Mouse (Mus musculus): ENCODE measurements around the gene Sirt4. TPM values are rescaled to one million over a fixed set of nuclear protein-coding genes. Genes with fewer than 3 reads are reported as not detected.

The Sirt4 gene
- total and polyA plus RNA-seq, 2 experiments, result 11.5 to 26.1 TPM

DNA sequence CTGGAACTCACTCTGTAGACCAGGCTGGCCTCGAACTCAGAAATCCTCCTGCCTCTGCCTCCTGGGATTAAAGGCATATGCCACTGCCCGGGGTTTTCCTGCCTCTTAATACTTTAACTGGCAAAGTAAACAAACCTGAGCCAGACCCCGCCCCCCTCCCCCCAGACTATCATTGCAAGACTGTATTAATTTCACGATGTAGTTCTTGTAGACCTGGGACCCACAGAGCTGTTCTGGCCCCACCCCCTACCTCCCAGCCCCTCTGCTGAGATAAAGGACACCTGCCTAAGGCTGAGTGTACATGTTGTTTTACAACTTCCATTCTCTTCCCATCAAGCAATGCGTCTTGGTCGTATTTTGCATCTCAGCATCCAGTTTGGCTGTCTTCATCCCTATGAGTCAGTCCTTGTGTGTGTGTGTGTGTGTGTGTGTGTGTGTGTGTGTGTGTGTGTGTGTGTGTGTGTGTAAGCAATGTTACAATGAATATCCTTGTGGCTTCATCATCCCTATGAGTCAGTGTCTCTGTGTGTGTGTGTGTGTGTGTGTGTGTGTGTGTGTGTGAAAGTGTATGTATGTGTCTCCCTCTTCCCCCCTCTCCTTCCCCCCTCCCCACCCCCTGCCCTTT, 8.3 kb upstream of the Sirt4 start:
- Histone ChIP-seq H3K27ac (replicated peaks; ENCODE audit: insufficient read depth, low read depth, low read length) (no peak overlapping the region), H3K27me3 (ENCODE audit: control insufficient read depth, insufficient read depth, low read length) (no peaks in the 10 kb centered on the region), H3K9ac (ENCODE audit: low read depth, low read length) (no peak overlapping the region), H3K4me1 (ENCODE audit: control insufficient read depth, insufficient read depth, low read length) (peaks cover 2% of the 10 kb centered on the region; the same call in 1 of the 2 replicates), H3K36me3 (ENCODE audit: control insufficient read depth, insufficient read depth, low read length) (no peaks in the 10 kb centered on the region), H3K79me2 (ENCODE audit: control insufficient read depth, insufficient read depth, low read length) (no peaks in the 10 kb centered on the region), H3K4me3 (ENCODE audit: insufficient read depth, low read depth, low read length) (no peak overlapping the region)
- no peak for DNase-seq (ENCODE audit: extremely low read depth, low read depth, low spot score)
- no peak for TF ChIP-seq POLR2A (IDR thresholded peaks at IDR 0.05; ENCODE audit: extremely low read depth, insufficient read depth, low read length)
- 68% methylated on average over 6 of the region's 6 CpGs for WGBS

DNA sequence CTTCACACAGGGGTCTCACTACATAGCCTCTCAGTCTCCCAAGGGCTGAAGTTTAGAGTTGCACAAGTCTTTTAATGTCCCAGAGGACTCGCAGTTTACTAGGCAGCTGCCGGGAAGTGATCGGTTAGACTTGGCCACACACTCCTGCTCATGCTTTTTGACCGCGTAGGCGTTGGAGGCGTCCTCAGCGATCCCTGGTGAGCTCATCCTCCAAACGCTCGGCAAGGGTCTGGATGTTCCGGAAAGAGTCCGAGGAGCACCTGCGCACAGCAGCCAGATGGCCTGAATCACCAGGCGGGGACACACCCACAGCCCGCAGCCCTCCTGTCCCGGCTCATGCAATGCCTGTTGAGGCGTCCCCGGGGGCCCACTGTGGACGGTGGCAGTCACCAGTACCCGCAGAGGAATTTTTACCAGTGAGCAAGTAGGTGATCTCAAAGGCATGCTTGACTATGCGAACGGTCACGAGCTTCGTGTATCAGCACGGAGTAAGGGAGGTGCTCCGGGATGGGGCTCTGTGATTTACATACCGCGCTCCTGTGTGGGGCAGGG, 7.3 kb upstream of the Sirt4 start:
- no peaks in the 10 kb centered on the region for H3K79me2 ChIP-seq (ENCODE audit: control insufficient read depth, insufficient read depth, low read length)
- TF ChIP-seq POLR2A (IDR thresholded peaks at IDR 0.05; ENCODE audit: extremely low read depth, insufficient read depth, low read length) (no peak), CTCF (IDR thresholded peaks at IDR 0.05; ENCODE audit: low read depth, low read length) (no peak)
- H3K4me1 ChIP-seq (ENCODE audit: control insufficient read depth, insufficient read depth, low read length), result peaks cover 2% of the 10 kb centered on the region; the same call in 1 of the 2 replicates
- WGBS, result 7% methylated on average over 28 of the region's 28 CpGs
- no peaks in the 10 kb centered on the region for H3K27me3 ChIP-seq (ENCODE audit: control insufficient read depth, insufficient read depth, low read length)
- no peaks in the 10 kb centered on the region for H3K36me3 ChIP-seq (ENCODE audit: control insufficient read depth, insufficient read depth, low read length)
- no peak overlapping the region for H3K27ac ChIP-seq (replicated peaks; ENCODE audit: insufficient read depth, low read depth, low read length)
- no peak overlapping the region for H3K4me3 ChIP-seq (ENCODE audit: insufficient read depth, low read depth, low read length)
- peak; percentile 43 for DNase-seq (ENCODE audit: extremely low read depth, low read depth, low spot score)
- peak overlapping the region; percentile 3; the same call in 1 of the 2 replicates for H3K9ac ChIP-seq (ENCODE audit: low read depth, low read length)

DNA sequence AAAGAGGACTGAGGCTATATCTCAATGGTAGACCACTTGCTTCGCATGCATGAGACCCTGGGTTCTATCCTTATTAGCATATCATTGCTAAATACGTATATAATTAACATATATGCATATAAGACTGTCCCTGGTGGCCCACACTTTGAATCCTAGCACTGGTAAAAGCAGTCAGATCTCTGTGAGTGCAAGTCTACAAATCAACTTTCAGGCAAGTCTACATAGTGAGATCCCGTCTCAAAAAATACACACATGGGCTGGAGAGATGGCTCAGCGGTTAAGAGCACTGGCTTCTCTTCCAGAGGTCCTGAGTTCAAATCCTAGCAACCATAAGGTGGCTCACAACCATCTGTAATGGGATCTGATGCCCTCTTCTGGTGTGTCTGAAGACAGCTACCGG, 6.6 kb upstream of the Sirt4 start:
- Histone ChIP-seq H3K79me2 (ENCODE audit: control insufficient read depth, insufficient read depth, low read length) (no peaks in the 10 kb centered on the region), H3K4me1 (ENCODE audit: control insufficient read depth, insufficient read depth, low read length) (peaks cover 2% of the 10 kb centered on the region; the same call in 1 of the 2 replicates), H3K27ac (replicated peaks; ENCODE audit: insufficient read depth, low read depth, low read length) (no peak overlapping the region), H3K27me3 (ENCODE audit: control insufficient read depth, insufficient read depth, low read length) (no peaks in the 10 kb centered on the region), H3K9ac (ENCODE audit: low read depth, low read length) (no peak overlapping the region), H3K4me3 (ENCODE audit: insufficient read depth, low read depth, low read length) (no peak overlapping the region), H3K36me3 (ENCODE audit: control insufficient read depth, insufficient read depth, low read length) (no peaks in the 10 kb centered on the region)
- no peak for DNase-seq (ENCODE audit: extremely low read depth, low read depth, low spot score)
- WGBS, result 28% methylated on average over 5 of the region's 5 CpGs
- TF ChIP-seq POLR2A (IDR thresholded peaks at IDR 0.05; ENCODE audit: extremely low read depth, insufficient read depth, low read length) (no peak), CTCF (IDR thresholded peaks at IDR 0.05; ENCODE audit: low read depth, low read length) (no peak)

DNA sequence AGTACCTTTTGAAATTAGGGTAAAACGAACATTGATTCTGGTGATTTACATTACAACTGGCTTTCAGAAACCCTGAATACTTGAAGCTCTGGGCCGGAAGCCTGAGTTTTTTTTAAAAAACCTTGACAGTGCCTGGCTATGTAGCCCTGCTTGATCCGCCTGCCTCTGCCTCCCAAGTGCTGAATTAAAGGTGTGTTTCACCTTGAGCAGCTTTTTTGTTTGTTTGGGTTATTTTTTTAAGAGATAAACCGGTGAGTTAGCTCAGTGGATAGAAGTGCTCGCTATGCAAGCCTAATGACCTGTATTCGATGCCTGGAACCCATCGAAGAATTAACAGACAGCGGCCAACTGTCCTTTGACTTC, 6.1 kb upstream of the Sirt4 start:
- no peak overlapping the region; the same call in 1 of the 2 replicates for H3K27ac ChIP-seq (replicated peaks; ENCODE audit: insufficient read depth, low read depth, low read length)
- H3K27me3 ChIP-seq (ENCODE audit: control insufficient read depth, insufficient read depth, low read length), result no peaks in the 10 kb centered on the region
- no peaks in the 10 kb centered on the region for H3K36me3 ChIP-seq (ENCODE audit: control insufficient read depth, insufficient read depth, low read length)
- no peaks in the 10 kb centered on the region for H3K79me2 ChIP-seq (ENCODE audit: control insufficient read depth, insufficient read depth, low read length)
- H3K4me1 ChIP-seq (ENCODE audit: control insufficient read depth, insufficient read depth, low read length), result peaks cover 2% of the 10 kb centered on the region; the same call in 1 of the 2 replicates
- no peak for TF ChIP-seq POLR2A (IDR thresholded peaks at IDR 0.05; ENCODE audit: extremely low read depth, insufficient read depth, low read length)
- TF ChIP-seq CTCF (IDR thresholded peaks at IDR 0.05; ENCODE audit: low read depth, low read length), result no peak
- no peak overlapping the region for H3K9ac ChIP-seq (ENCODE audit: low read depth, low read length)
- H3K4me3 ChIP-seq (ENCODE audit: insufficient read depth, low read depth, low read length), result no peak overlapping the region
- WGBS, result 2% methylated on average over 8 of the region's 8 CpGs
- DNase-seq (ENCODE audit: extremely low read depth, low read depth, low spot score), result peak; percentile 53

DNA sequence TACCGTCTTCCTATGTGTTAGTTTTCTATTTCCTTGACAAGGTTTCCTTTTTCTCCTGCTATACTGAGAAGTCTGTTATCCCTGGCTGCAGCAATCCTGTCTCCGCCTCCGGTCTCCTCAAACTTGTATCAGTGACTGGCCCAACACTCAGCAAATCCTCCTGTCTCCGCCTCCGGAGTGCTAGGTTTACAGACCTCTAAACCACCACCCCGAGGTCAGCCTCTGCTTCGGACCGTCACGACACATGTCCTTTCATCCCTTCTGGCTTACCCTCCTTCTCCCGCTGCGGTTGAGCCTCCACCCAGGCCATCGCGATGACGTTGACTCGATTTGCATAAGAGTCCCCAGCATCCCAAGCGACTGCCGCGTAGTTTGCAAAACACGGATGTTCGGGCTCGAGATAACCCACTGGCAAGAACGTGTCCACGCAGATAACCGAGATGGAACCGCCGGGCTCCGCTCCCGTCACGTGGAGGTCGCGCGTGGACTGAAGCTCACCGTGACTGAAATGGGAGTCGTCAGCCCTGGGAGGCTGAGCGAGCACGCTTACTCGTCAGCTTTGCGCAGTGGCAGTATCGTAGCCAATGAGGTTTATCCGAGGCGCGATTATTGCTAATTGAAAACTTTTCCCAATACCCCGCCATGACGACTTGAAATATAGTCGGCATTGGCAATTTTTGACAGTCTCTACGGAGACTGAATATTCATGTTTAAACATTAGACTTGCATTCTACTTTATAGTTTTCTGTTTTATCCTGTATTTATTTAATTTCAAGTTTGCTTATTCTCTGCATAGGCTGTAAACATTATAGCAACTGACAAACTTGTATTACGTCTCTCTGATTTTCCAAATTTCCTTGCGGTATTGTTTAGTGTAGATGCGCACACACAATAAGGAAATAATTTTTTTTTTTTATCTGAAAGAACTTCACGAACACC, 5.4 kb upstream of the Sirt4 start:
- Histone ChIP-seq H3K4me1 (ENCODE audit: control insufficient read depth, insufficient read depth, low read length) (peaks cover 2% of the 10 kb centered on the region; the same call in 1 of the 2 replicates), H3K4me3 (ENCODE audit: insufficient read depth, low read depth, low read length) (peak overlapping the region; percentile 48), H3K36me3 (ENCODE audit: control insufficient read depth, insufficient read depth, low read length) (no peaks in the 10 kb centered on the region), H3K27me3 (ENCODE audit: control insufficient read depth, insufficient read depth, low read length) (no peaks in the 10 kb centered on the region), H3K27ac (replicated peaks; ENCODE audit: insufficient read depth, low read depth, low read length) (peak overlapping the region; percentile 94), H3K79me2 (ENCODE audit: control insufficient read depth, insufficient read depth, low read length) (no peaks in the 10 kb centered on the region), H3K9ac (ENCODE audit: low read depth, low read length) (peak overlapping the region; percentile 86)
- peak; percentile 86 for DNase-seq (ENCODE audit: extremely low read depth, low read depth, low spot score)
- under 1% methylated on average over 50 of the region's 50 CpGs for WGBS
- TF ChIP-seq POLR2A (IDR thresholded peaks at IDR 0.05; ENCODE audit: extremely low read depth, insufficient read depth, low read length) (peak; percentile 93), CTCF (IDR thresholded peaks at IDR 0.05; ENCODE audit: low read depth, low read length) (no peak)
